Mouse (Mus musculus): Measurements from ENCODE around the gene F3.

DNA sequence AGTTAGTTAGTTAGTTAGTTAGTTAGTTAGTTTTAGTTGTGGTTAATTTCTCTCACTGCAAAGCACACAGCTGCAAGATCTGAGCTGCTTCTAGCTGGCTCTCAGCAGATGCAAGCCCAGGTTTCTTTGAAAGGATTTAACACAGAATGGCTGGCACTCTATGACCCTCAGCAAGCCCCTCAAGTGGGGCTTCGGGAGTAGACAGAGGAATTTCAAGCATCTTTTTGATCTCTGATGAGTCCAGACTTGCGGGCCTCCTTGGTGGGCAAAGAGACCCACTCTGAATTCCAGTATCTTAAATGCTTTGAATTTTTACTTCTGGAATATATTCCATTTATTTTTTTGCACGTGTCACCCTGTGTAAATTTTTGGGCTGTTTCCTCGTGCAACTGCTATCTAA is 44.4 kb upstream of the F3 start:
- no peak for TF ChIP-seq POLR2A (IDR thresholded peaks at IDR 0.05; ENCODE audit: borderline replicate concordance, insufficient read depth, low read length)
- no peak for TF ChIP-seq CTCF (IDR thresholded peaks at IDR 0.05; ENCODE audit: borderline replicate concordance, insufficient read depth, low read depth, low read length)

All from cerebellum, adult 2 months (tissue).